Mouse (Mus musculus): ENCODE measurements around the gene Kcnmb4. TPM values are rescaled to one million over a fixed set of nuclear protein-coding genes. Genes with fewer than 3 reads are reported as not detected.

Kcnmb4 gene
- 1.8 and 3.2 TPM in 2 replicates for polyA plus RNA-seq (2011; ENCODE audit: insufficient read depth, insufficient read length, low read depth, missing spikeins)

- no peaks in the 10 kb centered on the region for H3K4me1 ChIP-seq (ENCODE audit: control insufficient read depth, insufficient read depth, low read length)
- H3K36me3 ChIP-seq (ENCODE audit: control insufficient read depth, insufficient read depth, low read length, poor library complexity, severe bottlenecking): no peaks in the 10 kb centered on the region
- no peak for TF ChIP-seq POLR2A (IDR thresholded peaks at IDR 0.05; ENCODE audit: insufficient read depth, low read length)
- TF ChIP-seq CTCF (IDR thresholded peaks at IDR 0.05; ENCODE audit: low read depth, low read length): no peak
- no peak for TF ChIP-seq EP300 (IDR thresholded peaks at IDR 0.05; ENCODE audit: insufficient read depth, low read depth, low read length)
- peaks cover 7% of the 10 kb centered on the region; the same call in 1 of the 2 replicates for H3K9me3 ChIP-seq (replicated peaks; ENCODE audit: control insufficient read depth, insufficient read depth, low read length, poor library complexity, severe bottlenecking)
- peak within 1 kb of the TSS; percentile 90 for H3K9ac ChIP-seq (ENCODE audit: low read depth, poor library complexity, severe bottlenecking)
- no peak within 1 kb of the TSS for H3K27ac ChIP-seq (ENCODE audit: insufficient read depth, low read length)
- H3K4me3 ChIP-seq (ENCODE audit: low read depth, low read length): peak within 1 kb of the TSS; percentile 80
- peaks cover 12% of the 10 kb centered on the region for H3K27me3 ChIP-seq (ENCODE audit: control insufficient read depth, insufficient read depth, low read length, poor library complexity, severe bottlenecking)
Measured at GRCm38 (mm10) chr10:116473759-116474549, at the start of gene Kcnmb4. Gene Kcnmb4, minus strand, starts transcription at chr10:116473878.

- Histone ChIP-seq H3K36me3 (ENCODE audit: control insufficient read depth, insufficient read depth, low read length, poor library complexity, severe bottlenecking) (no peaks in the 10 kb centered on the region; the same call in 1 of the 2 replicates), H3K9me3 (replicated peaks; ENCODE audit: control insufficient read depth, insufficient read depth, low read length, poor library complexity, severe bottlenecking) (no peaks in the 10 kb centered on the region; the same call in 1 of the 2 replicates), H3K4me1 (ENCODE audit: control insufficient read depth, insufficient read depth, low read length) (no peaks in the 10 kb centered on the region), H3K9ac (ENCODE audit: low read depth, poor library complexity, severe bottlenecking) (no peak overlapping the region), H3K27me3 (ENCODE audit: control insufficient read depth, insufficient read depth, low read length, poor library complexity, severe bottlenecking) (no peaks in the 10 kb centered on the region), H3K27ac (ENCODE audit: insufficient read depth, low read length) (no peak overlapping the region), H3K4me3 (ENCODE audit: low read depth, low read length) (no peak overlapping the region)
- TF ChIP-seq POLR2A (IDR thresholded peaks at IDR 0.05; ENCODE audit: insufficient read depth, low read length) (no peak), CTCF (IDR thresholded peaks at IDR 0.05; ENCODE audit: low read depth, low read length) (no peak), EP300 (IDR thresholded peaks at IDR 0.05; ENCODE audit: insufficient read depth, low read depth, low read length) (no peak)
Measured at GRCm38 (mm10) chr10:116519588-116519987, 45.9 kb upstream of the Kcnmb4 start.

- Histone ChIP-seq H3K27me3 (ENCODE audit: control insufficient read depth, insufficient read depth, low read length, poor library complexity, severe bottlenecking) (no peaks in the 10 kb centered on the region), H3K27ac (ENCODE audit: insufficient read depth, low read length) (no peak overlapping the region), H3K9me3 (replicated peaks; ENCODE audit: control insufficient read depth, insufficient read depth, low read length, poor library complexity, severe bottlenecking) (no peaks in the 10 kb centered on the region), H3K4me1 (ENCODE audit: control insufficient read depth, insufficient read depth, low read length) (peaks cover 3% of the 10 kb centered on the region), H3K4me3 (ENCODE audit: low read depth, low read length) (no peak overlapping the region), H3K36me3 (ENCODE audit: control insufficient read depth, insufficient read depth, low read length, poor library complexity, severe bottlenecking) (no peaks in the 10 kb centered on the region), H3K9ac (ENCODE audit: low read depth, poor library complexity, severe bottlenecking) (no peak overlapping the region)
- TF ChIP-seq POLR2A (IDR thresholded peaks at IDR 0.05; ENCODE audit: insufficient read depth, low read length) (no peak), CTCF (IDR thresholded peaks at IDR 0.05; ENCODE audit: low read depth, low read length) (no peak), EP300 (IDR thresholded peaks at IDR 0.05; ENCODE audit: insufficient read depth, low read depth, low read length) (no peak)
Measured at GRCm38 (mm10) chr10:116515590-116515989, 41.9 kb upstream of the Kcnmb4 start.

GRCm38 (mm10) chr10:116515158-116515557 lies 41.5 kb upstream of the Kcnmb4 start:
- peaks cover 3% of the 10 kb centered on the region for H3K4me1 ChIP-seq (ENCODE audit: control insufficient read depth, insufficient read depth, low read length)
- H3K4me3 ChIP-seq (ENCODE audit: low read depth, low read length): no peak overlapping the region
- no peak overlapping the region for H3K9ac ChIP-seq (ENCODE audit: low read depth, poor library complexity, severe bottlenecking)
- H3K36me3 ChIP-seq (ENCODE audit: control insufficient read depth, insufficient read depth, low read length, poor library complexity, severe bottlenecking): no peaks in the 10 kb centered on the region
- H3K27ac ChIP-seq (ENCODE audit: insufficient read depth, low read length): no peak overlapping the region
- no peak for TF ChIP-seq POLR2A (IDR thresholded peaks at IDR 0.05; ENCODE audit: insufficient read depth, low read length)
- no peak for TF ChIP-seq CTCF (IDR thresholded peaks at IDR 0.05; ENCODE audit: low read depth, low read length)
- TF ChIP-seq EP300 (IDR thresholded peaks at IDR 0.05; ENCODE audit: insufficient read depth, low read depth, low read length): no peak
- no peaks in the 10 kb centered on the region for H3K9me3 ChIP-seq (replicated peaks; ENCODE audit: control insufficient read depth, insufficient read depth, low read length, poor library complexity, severe bottlenecking)
- no peaks in the 10 kb centered on the region for H3K27me3 ChIP-seq (ENCODE audit: control insufficient read depth, insufficient read depth, low read length, poor library complexity, severe bottlenecking)

GRCm38 (mm10) chr10:116513254-116513635 lies 39.6 kb upstream of the Kcnmb4 start:
- Histone ChIP-seq H3K27me3 (ENCODE audit: control insufficient read depth, insufficient read depth, low read length, poor library complexity, severe bottlenecking) (no peaks in the 10 kb centered on the region), H3K9me3 (replicated peaks; ENCODE audit: control insufficient read depth, insufficient read depth, low read length, poor library complexity, severe bottlenecking) (no peaks in the 10 kb centered on the region), H3K27ac (ENCODE audit: insufficient read depth, low read length) (peak overlapping the region; percentile 36), H3K9ac (ENCODE audit: low read depth, poor library complexity, severe bottlenecking) (no peak overlapping the region), H3K4me1 (ENCODE audit: control insufficient read depth, insufficient read depth, low read length) (peaks cover 3% of the 10 kb centered on the region), H3K36me3 (ENCODE audit: control insufficient read depth, insufficient read depth, low read length, poor library complexity, severe bottlenecking) (no peaks in the 10 kb centered on the region), H3K4me3 (ENCODE audit: low read depth, low read length) (no peak overlapping the region)
- TF ChIP-seq EP300 (IDR thresholded peaks at IDR 0.05; ENCODE audit: insufficient read depth, low read depth, low read length) (no peak), CTCF (IDR thresholded peaks at IDR 0.05; ENCODE audit: low read depth, low read length) (no peak), POLR2A (IDR thresholded peaks at IDR 0.05; ENCODE audit: insufficient read depth, low read length) (no peak)

Data from ES-Bruce4 (cell line).